9 mouse cellular contexts compared by ENCODE assay signal in the genomic region with DNA sequence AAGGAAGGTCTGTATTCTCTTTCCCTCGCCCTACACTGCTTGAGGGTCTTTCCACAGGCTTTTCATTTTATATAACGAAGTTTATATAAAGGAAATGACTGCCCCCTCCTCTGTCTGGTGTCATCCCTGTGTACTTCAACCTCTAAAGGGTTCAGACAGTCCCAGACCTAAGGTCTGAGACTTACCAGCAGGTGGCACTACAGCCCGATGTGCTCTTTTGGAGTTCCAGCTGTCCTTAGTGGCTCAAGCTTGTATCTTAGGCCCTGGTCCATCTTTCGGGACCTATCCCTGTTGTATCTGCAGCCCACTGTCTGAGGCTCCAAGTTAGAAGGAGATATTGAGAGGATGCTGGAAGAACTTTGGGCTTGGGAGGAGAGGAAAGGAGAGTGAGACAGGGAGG. TPM values are rescaled to one million over a fixed set of nuclear protein-coding genes. Genes with fewer than 3 reads are reported as not detected.
A peak's percentile ranks its signal among the peaks of the same experiment; 100 is the strongest.
DNase-seq lines count a peak whose midpoint lies in the region; ATAC-seq and TF ChIP-seq lines count a peak whose summit lies in the region.
"Had no signal": no experiment of that assay in that cellular context is flagged by ENCODE, and none has a peak within 500 bp of the region (broad histone marks: within the 10 kb centered on the region; RNA-seq: fewer than 3 reads in every experiment).

No protein-coding gene starts in this region.

- no peaks in the 10 kb centered on the region for H3K9me3 ChIP-seq in forebrain, postnatal 0 days (ENCODE audit: low read length)
- no peaks in the 10 kb centered on the region for H3K9me3 ChIP-seq in forebrain, embryonic 16.5 days (ENCODE audit: control insufficient read depth, low read length)
- no peaks in the 10 kb centered on the region for H3K9me3 ChIP-seq in midbrain, embryonic 13.5 days

- no peak overlapping the region for H3K4me3 ChIP-seq in forebrain, postnatal 0 days (ENCODE audit: low read depth, low read length)
- no peak overlapping the region for H3K4me3 ChIP-seq in forebrain, embryonic 16.5 days (replicated peaks; ENCODE audit: low read length)
- no peak overlapping the region for H3K4me3 ChIP-seq in midbrain, embryonic 13.5 days (replicated peaks)

- DNase-seq in forebrain, postnatal 0 days: peak; percentile 60
- DNase-seq in B cell, adult 2 months: peak; percentile 35 to 44
- DNase-seq in brain, adult 2 months (ENCODE audit: low read depth, low spot score): peak; percentile 84
- peak; percentile 34 for DNase-seq in forelimb bud, embryonic 11.5 days (ENCODE audit: low read depth, low spot score)
- DNase-seq in layer of hippocampus, adult 18-20 months (ENCODE audit: low spot score in 2 of 2): peak; percentile 42 to 74
- DNase-seq in thymus, postnatal 4 days: peak; percentile 64

- 36% methylated on average over 4 of the region's 4 CpGs for WGBS in forebrain, postnatal 0 days
- WGBS in forebrain, embryonic 16.5 days: 36% methylated on average over 4 of the region's 4 CpGs
- 29% methylated on average over 4 of the region's 4 CpGs for WGBS in midbrain, embryonic 13.5 days

- H3K4me2 ChIP-seq in forebrain, postnatal 0 days (ENCODE audit: low read depth): no peak overlapping the region
- H3K4me2 ChIP-seq in forebrain, embryonic 16.5 days (ENCODE audit: low read length): no peak overlapping the region
- H3K4me2 ChIP-seq in midbrain, embryonic 13.5 days (replicated peaks): no peak overlapping the region

- no peak overlapping the region for H3K27ac ChIP-seq in forebrain, postnatal 0 days (ENCODE audit: low read depth, low read length)
- no peak overlapping the region for H3K27ac ChIP-seq in forebrain, embryonic 16.5 days (ENCODE audit: low read length)
- H3K27ac ChIP-seq in midbrain, embryonic 13.5 days: no peak overlapping the region

- H3K9ac ChIP-seq in forebrain, postnatal 0 days: no peak overlapping the region
- no peak overlapping the region for H3K9ac ChIP-seq in forebrain, embryonic 16.5 days (replicated peaks; ENCODE audit: low read depth, low read length)
- no peak overlapping the region for H3K9ac ChIP-seq in midbrain, embryonic 13.5 days (replicated peaks)

- H3K36me3 ChIP-seq in forebrain, postnatal 0 days (ENCODE audit: insufficient read depth): no peaks in the 10 kb centered on the region
- no peaks in the 10 kb centered on the region for H3K36me3 ChIP-seq in forebrain, embryonic 16.5 days (ENCODE audit: control insufficient read depth, insufficient read depth)
- no peaks in the 10 kb centered on the region for H3K36me3 ChIP-seq in midbrain, embryonic 13.5 days

- H3K27me3 ChIP-seq in forebrain, postnatal 0 days (ENCODE audit: insufficient read depth, low read length): no peaks in the 10 kb centered on the region
- H3K27me3 ChIP-seq in forebrain, embryonic 16.5 days (replicated peaks; ENCODE audit: control insufficient read depth, insufficient read depth, low read length): no peaks in the 10 kb centered on the region
- no peaks in the 10 kb centered on the region for H3K27me3 ChIP-seq in midbrain, embryonic 13.5 days

- no peak for ATAC-seq in forebrain, postnatal 0 days
- no peak for ATAC-seq in forebrain, embryonic 16.5 days
- peak; percentile 43; the same call in 1 of the 2 replicates for ATAC-seq in midbrain, embryonic 13.5 days

- peak; percentile 80 for TF ChIP-seq CTCF in forebrain, postnatal 0 days (IDR thresholded peaks at IDR 0.05; ENCODE audit: low read depth)

- no peaks in the 10 kb centered on the region for H3K4me1 ChIP-seq in forebrain, postnatal 0 days (ENCODE audit: insufficient read depth)
- H3K4me1 ChIP-seq in forebrain, embryonic 16.5 days (replicated peaks; ENCODE audit: control insufficient read depth, insufficient read depth, low read length): 0 out of 2 replicates have a peak, but pooled peaks cover 3% of the 10 kb centered on the region
- peaks cover 6% of the 10 kb centered on the region; the same call in 1 of the 2 replicates for H3K4me1 ChIP-seq in midbrain, embryonic 13.5 days (replicated peaks)

RNA-seq across cellular contexts. Expression of gene Spaca3, which starts 48.3 kb away (rescaled TPM):
- not detected in 2 replicates for total RNA-seq in forebrain, postnatal 0 days (2014; rRNA removed)
- polyA plus RNA-seq in forebrain, postnatal 0 days (2015; fragmentation: Nextera tagmentation; extraction: Ambion mirVana): not detected in 2 replicates
- not detected in 2 replicates for polyA plus RNA-seq in forebrain, embryonic 16.5 days (2015; fragmentation: Nextera tagmentation; extraction: Ambion mirVana)
- not detected for total RNA-seq in layer of hippocampus, adult 18-20 months (2021)
- polyA plus RNA-seq in midbrain, embryonic 13.5 days (2015; fragmentation: Nextera tagmentation; extraction: Ambion mirVana): not detected in 2 replicates
- total RNA-seq: layer of hippocampus, adult 8-10 months had no signal

Comparison
In these comparisons a context has a peak if more than half of its experiments do, and no peak if none do; other contexts are left out.
1. DNase-seq: peak in every context shown above with its lines; median percentile 84 in brain, adult 2 months; 64 in thymus, postnatal 4 days; 60 in forebrain, postnatal 0 days; 58 in layer of hippocampus, adult 18-20 months; 40 in B cell, adult 2 months; 34 in forelimb bud, embryonic 11.5 days.